Mouse (Mus musculus) stomach, embryonic 14.5 days (tissue): ENCODE data around the gene Gsap. TPM values are rescaled to one million over a fixed set of nuclear protein-coding genes. Genes with fewer than 3 reads are reported as not detected.
"Not testable (repeated sequence)": the region's sequence is repeated elsewhere in the genome, so short reads cannot be mapped to it uniquely, and the experiment has no call there.

Experiments
- ATAC-seq: fragments of 200-750 bp; cut with Nextera tagmentation; 2 replicates; pipeline ENCODE4 v1.8.0; 2017; ENCODE audit warnings: low read depth, moderate TSS enrichment; ENCODE audit not compliant: insufficient number of reproducible peaks, insufficient read depth, low FRiP score
- H3K27ac ChIP-seq: fragments of 300-500 bp; sonication (generic); 2 replicates; pipeline ENCODE4 v1.5.1; 2014; ENCODE audit warnings: mild to moderate bottlenecking, low read length, moderate library complexity, mixed read lengths
- H3K27me3 ChIP-seq: fragments of 300-500 bp; sonication (generic); 2 replicates; pipeline ENCODE4 v1.6.1; 2014; ENCODE audit warnings: low read length, control low read depth, mixed read lengths; ENCODE audit not compliant: control insufficient read depth, insufficient read depth
- H3K36me3 ChIP-seq: fragments of 300-500 bp; sonication (generic); 2 replicates; pipeline ENCODE4 v1.6.1; 2014; ENCODE audit warnings: mild to moderate bottlenecking, control low read depth, low read length, moderate library complexity, mixed read lengths; ENCODE audit not compliant: control insufficient read depth, insufficient read depth
- H3K4me1 ChIP-seq: fragments of 300-500 bp; sonication (generic); 2 replicates; pipeline ENCODE4 v1.6.1; 2014; ENCODE audit warnings: low read length, control low read depth, mixed read lengths; ENCODE audit not compliant: control insufficient read depth, insufficient read depth
- H3K4me2 ChIP-seq: fragments of 300-500 bp; sonication (generic); replicated peaks from 2 replicates; pipeline ENCODE4 v1.6.1; 2014; ENCODE audit warnings: low read depth, low read length, control low read depth
- H3K4me3 ChIP-seq: fragments of 300-500 bp; sonication (generic); 2 replicates; pipeline ENCODE4 v1.5.1; 2014; ENCODE audit warnings: low read depth, low read length, control low read depth
- H3K9ac ChIP-seq: fragments of 300-500 bp; sonication (generic); replicated peaks from 2 replicates; pipeline ENCODE4 v1.6.1; 2014; ENCODE audit warnings: low read depth, mild to moderate bottlenecking, control low read depth, low read length, moderate library complexity, mixed read lengths
- H3K9me3 ChIP-seq: fragments of 300-500 bp; sonication (generic); 2 replicates; pipeline ENCODE4 v1.6.1; 2016; ENCODE audit warnings: low read depth, low read length, control low read depth; ENCODE audit not compliant: control insufficient read depth
- WGBS: fragments of 180-500 bp; shearing (Covaris S2); extraction: QIAGEN DNeasy Blood & Tissue Kit; methylation state at CpG from one replicate; pipeline ENCODE4 v1.1.7; 2014; 5-methylcytosine and 5-hydroxymethylcytosine counted together
- polyA plus RNA-seq: library from polyadenylated mRNA; unstranded; fragments of >200 nt; fragmentation: Nextera tagmentation; extraction: Ambion mirVana; gene quantifications from 2 replicates; pipeline ENCODE4 v1.2.1, GENCODE M21; 2014

Gene Gsap
- polyA plus RNA-seq, 1 experiment from 2014 or later = 1.8 TPM

DNA sequence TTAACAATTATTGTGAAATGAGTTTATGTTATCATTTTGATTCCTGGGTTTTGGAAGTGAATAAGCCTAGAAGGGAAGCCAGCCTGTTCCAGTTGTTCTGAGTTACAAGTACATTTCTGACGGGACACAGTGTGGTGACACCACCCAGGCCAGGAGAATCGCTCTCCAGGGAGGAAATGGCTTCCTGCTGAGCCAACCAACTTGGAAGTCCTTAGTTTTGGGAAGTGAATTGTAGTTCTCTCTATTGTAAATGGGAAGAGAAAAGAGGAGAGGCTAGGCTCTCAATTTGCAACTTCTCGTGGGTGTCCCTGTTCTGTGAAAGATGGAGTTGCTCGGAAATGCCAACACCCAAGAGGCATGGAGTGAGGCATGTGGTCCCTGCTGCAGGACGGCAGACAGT is 83.4 kb downstream of the Gsap start:
- no peak overlapping the region for H3K27ac ChIP-seq
- WGBS = 83% methylated on average over 5 of the region's 5 CpGs
- no peaks in the 10 kb centered on the region for H3K9me3 ChIP-seq
- no peak overlapping the region for H3K4me2 ChIP-seq
- no peaks in the 10 kb centered on the region for H3K36me3 ChIP-seq
- ATAC-seq = no peak
- no peaks in the 10 kb centered on the region for H3K27me3 ChIP-seq
- H3K4me3 ChIP-seq = no peak overlapping the region
- no peaks in the 10 kb centered on the region for H3K4me1 ChIP-seq
- no peak overlapping the region for H3K9ac ChIP-seq

DNA sequence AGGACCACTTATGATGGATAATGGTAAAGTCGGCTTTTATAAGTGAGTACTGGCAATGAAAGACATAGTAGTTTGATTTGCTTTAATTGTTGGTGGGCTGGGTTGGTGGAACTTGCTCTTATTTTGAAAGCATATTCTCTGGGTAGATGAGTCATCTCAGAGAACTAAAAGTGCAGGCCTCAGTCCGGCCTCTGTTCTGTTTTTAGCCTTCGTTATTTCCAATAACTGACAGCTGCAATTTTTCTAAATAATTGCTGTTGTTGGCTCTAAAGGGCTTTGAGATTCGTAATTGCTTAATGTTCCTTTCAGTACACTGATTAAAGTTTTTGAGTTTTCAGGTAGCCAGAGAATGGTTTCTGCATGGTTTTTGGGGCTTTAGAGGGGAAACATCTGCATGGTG is 84.7 kb downstream of the Gsap start:
- no peak overlapping the region for H3K9ac ChIP-seq
- no peak overlapping the region for H3K4me3 ChIP-seq
- no peaks in the 10 kb centered on the region for H3K36me3 ChIP-seq
- H3K27ac ChIP-seq = no peak overlapping the region
- no peak overlapping the region for H3K4me2 ChIP-seq
- no peaks in the 10 kb centered on the region for H3K27me3 ChIP-seq
- no peaks in the 10 kb centered on the region for H3K4me1 ChIP-seq
- 69% methylated on average over 4 of the region's 4 CpGs for WGBS
- ATAC-seq = no peak
- no peaks in the 10 kb centered on the region for H3K9me3 ChIP-seq

DNA sequence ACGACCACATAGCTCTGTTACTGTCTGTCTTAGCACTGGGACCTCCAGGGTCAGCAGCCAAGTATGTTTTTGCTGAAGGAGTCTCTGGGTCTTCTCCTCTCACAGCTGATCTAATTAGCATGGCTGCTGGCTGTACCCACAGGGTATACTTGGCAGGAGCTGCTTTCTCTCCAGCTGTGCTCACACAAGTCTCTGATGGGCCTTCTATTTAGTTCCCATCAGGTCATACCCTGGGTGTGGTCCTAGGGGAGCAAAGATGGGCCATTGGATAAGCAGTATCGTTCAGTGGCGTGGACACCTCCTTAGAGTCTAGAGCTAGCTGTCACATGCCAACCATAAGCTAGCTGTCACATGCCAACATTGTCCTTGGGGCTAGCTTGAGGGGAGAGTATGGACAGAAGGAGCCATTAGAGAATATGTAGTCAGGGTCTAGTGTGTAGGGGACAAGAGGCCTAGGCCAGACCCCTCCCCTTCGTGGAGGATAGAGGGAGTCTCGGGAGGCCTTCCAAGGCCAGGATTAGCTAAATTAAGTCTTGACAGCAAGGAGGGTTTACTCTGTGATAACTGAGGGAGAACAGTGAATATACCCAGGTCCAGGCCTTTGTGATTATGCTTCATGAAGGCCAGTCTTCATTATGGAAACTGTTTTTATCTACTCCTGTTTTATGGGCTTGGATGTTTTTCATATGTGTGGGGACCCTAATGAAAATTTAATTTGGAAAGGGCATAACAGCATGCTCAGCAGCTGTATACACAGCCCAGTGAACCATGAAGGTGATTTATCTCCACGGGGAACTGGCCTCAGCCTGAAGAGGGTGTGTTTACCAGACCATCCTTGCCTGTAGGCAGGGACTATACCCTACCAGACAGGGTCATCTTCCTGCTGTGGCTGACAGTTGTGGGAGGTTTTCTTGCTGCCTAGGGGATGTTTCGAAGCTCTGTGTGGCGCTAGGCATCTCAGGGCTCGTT is 85.6 kb downstream of the Gsap start:
- no peaks in the 10 kb centered on the region for H3K27me3 ChIP-seq
- no peak overlapping the region for H3K9ac ChIP-seq
- ATAC-seq = no peak
- H3K27ac ChIP-seq = no peak overlapping the region
- 66% methylated on average over 9 of the region's 9 CpGs for WGBS
- no peak overlapping the region for H3K4me2 ChIP-seq
- H3K9me3 ChIP-seq = no peaks in the 10 kb centered on the region
- no peaks in the 10 kb centered on the region for H3K36me3 ChIP-seq
- H3K4me3 ChIP-seq = no peak overlapping the region
- H3K4me1 ChIP-seq = no peaks in the 10 kb centered on the region

DNA sequence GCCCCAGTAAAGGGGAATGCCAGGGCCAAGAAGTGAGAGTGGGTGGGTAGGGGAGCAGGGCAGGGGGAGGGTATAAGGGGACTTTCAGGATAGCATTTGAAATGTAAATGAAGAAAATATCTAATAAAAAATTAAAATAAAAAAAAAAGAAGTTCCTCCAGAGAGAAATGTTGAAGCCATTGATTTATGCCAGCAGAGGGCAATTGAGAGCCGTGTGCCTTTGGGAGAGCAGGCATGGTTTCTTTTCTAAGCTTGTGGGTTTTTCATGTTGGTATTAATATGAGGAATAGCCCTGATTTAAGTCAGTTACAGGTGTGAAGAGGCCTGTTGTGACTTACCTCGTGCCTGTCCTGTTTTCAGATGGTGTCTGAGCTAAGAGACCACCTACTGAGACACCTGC is 91.6 kb downstream of the Gsap start:
- H3K4me2 ChIP-seq, ATAC-seq, H3K4me3 ChIP-seq, H3K27me3 ChIP-seq, H3K27ac ChIP-seq, H3K9ac ChIP-seq, H3K4me1 ChIP-seq, H3K36me3 ChIP-seq, H3K9me3 ChIP-seq: not testable (repeated sequence)
- 34% methylated on average over 2 of the region's 2 CpGs for WGBS

DNA sequence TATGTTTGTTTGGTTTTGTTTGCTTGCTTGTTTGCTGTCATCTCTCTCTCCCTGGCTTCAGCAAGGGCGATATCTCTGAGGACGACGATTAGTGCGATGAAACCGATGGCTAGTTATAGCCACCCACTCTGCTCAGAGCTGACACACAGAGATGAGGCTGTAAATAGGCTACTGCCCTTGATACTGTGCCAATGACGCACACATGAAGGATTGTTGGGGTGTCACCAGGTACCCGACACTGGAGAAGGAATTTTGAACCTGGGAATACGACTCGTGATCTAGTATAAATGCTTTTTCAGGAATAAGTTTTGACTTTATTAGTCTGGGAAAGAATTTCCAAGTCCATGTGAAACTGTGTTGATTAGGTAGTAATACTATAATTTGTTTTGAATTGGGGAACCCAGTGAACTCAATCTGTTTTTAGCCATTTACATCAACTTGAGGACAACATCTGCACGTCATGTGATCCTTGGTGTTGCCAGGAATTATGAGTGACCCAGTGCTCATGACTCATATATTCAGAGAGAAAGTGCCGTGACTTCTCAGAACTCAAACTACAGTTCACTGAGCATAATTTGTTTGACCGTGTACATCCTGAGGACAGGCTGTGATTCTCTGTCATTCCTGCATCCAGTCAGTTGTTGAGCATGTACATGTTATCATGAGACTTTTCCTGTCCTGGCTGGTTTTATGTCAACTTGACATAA is 97.5 kb downstream of the Gsap start:
- Histone ChIP-seq H3K4me2 (no peak overlapping the region), H3K36me3 (no peaks in the 10 kb centered on the region), H3K4me3 (no peak overlapping the region), H3K27ac (no peak overlapping the region), H3K9ac (no peak overlapping the region), H3K27me3 (no peaks in the 10 kb centered on the region), H3K9me3 (no peaks in the 10 kb centered on the region), H3K4me1 (no peaks in the 10 kb centered on the region)
- no peak for ATAC-seq
- WGBS = 87% methylated on average over 12 of the region's 12 CpGs

DNA sequence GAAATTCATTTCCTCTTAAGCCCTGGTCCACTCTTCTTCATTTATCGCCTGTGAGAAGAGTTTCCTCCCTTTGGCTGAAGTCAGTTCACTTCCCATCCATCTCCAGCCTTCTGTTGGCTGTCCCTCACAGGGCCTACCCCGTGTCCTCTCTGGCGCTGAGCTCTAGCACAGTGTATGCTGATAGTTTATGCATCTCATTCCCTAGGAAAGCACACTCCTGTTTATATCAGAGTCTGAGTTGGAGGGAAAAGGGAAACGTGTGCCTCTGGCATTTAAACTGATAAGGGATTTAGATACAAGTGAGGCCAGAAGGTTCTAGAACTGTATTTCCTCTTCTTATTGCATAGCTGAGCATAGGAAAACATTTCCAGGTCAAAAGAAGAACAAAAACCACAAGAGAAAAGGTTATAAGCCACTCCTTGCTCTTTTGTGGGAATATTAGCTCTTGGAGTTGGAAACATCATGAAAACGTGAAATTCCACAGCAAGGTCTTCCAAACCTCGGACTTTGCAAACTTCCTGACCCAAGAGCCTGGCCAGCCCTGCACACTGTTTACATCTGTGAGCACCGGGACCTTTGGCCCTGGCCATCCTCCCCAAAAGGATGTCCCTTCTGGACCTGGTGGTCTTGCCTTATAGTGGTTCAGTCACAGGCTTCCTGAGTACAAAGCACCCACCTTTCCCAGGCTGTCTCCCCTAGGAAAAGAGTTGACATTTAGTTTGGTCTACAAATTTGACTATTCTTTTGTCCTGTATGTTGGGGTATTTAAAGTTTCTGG is 102.8 kb downstream of the Gsap start:
- Histone ChIP-seq H3K4me3 (no peak overlapping the region), H3K4me1 (no peaks in the 10 kb centered on the region), H3K36me3 (no peaks in the 10 kb centered on the region), H3K9me3 (no peaks in the 10 kb centered on the region), H3K4me2 (no peak overlapping the region), H3K27me3 (no peaks in the 10 kb centered on the region), H3K27ac (no peak overlapping the region), H3K9ac (no peak overlapping the region)
- 57% methylated on average over 7 of the region's 7 CpGs for WGBS
- no peak for ATAC-seq

DNA sequence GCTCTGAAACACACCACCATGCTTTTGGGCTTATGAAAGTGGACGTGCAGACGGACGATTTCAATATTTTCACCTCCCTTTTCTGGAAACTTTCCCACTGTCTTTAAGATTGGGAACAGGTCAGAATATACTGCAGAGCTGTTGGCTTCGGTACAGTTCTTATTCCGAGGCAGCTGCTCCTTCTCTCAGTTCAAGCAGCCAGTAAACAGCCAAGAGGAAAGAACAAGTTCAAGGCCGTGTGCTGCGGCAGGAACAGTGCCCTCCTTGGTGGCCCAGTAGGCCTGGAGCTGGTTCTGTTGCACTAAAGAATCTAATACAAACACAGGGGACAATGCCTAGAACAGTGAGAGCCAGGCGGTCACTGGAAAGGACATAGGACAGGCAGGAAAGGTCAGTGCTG is 104.5 kb downstream of the Gsap start:
- Histone ChIP-seq H3K36me3 (no peaks in the 10 kb centered on the region), H3K4me1 (no peaks in the 10 kb centered on the region), H3K9me3 (no peaks in the 10 kb centered on the region), H3K4me3 (no peak overlapping the region), H3K27me3 (no peaks in the 10 kb centered on the region), H3K9ac (no peak overlapping the region), H3K27ac (no peak overlapping the region; the same call in 1 of the 2 replicates), H3K4me2 (no peak overlapping the region)
- 59% methylated on average over 8 of the region's 8 CpGs for WGBS
- no peak for ATAC-seq

DNA sequence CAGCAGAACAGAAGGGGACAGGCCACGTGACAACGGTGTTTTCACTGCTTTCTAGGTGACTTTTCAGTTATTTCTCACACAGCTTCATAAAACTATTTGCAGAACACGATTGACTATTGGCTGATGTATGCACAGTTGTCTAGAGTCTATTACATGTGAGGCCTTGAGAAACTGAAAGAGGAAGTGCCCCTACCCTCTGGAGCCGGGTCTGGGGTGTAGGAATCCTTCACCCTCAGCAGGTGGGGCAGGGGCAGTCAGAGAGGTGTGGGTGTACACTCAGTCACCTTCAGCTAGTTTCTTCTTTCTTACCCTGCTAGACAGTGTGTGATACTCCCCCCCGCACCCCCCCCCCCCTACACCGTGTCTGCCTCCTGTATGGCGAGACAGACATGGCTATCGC is 109.6 kb downstream of the Gsap start:
- H3K9me3 ChIP-seq = no peaks in the 10 kb centered on the region
- no peaks in the 10 kb centered on the region for H3K36me3 ChIP-seq
- H3K4me3 ChIP-seq = no peak overlapping the region
- H3K27ac ChIP-seq = no peak overlapping the region
- WGBS = 80% methylated on average over 7 of the region's 8 CpGs
- H3K9ac ChIP-seq = no peak overlapping the region
- ATAC-seq = no peak
- no peaks in the 10 kb centered on the region for H3K27me3 ChIP-seq
- H3K4me2 ChIP-seq = no peak overlapping the region
- H3K4me1 ChIP-seq = no peaks in the 10 kb centered on the region
